Mouse (Mus musculus): ENCODE data around the gene Eif3b. TPM values are rescaled to one million over a fixed set of nuclear protein-coding genes. Genes with fewer than 3 reads are reported as not detected.

Eif3b gene
- polyA plus RNA-seq, 2 experiments: 119 to 145 TPM

DNA sequence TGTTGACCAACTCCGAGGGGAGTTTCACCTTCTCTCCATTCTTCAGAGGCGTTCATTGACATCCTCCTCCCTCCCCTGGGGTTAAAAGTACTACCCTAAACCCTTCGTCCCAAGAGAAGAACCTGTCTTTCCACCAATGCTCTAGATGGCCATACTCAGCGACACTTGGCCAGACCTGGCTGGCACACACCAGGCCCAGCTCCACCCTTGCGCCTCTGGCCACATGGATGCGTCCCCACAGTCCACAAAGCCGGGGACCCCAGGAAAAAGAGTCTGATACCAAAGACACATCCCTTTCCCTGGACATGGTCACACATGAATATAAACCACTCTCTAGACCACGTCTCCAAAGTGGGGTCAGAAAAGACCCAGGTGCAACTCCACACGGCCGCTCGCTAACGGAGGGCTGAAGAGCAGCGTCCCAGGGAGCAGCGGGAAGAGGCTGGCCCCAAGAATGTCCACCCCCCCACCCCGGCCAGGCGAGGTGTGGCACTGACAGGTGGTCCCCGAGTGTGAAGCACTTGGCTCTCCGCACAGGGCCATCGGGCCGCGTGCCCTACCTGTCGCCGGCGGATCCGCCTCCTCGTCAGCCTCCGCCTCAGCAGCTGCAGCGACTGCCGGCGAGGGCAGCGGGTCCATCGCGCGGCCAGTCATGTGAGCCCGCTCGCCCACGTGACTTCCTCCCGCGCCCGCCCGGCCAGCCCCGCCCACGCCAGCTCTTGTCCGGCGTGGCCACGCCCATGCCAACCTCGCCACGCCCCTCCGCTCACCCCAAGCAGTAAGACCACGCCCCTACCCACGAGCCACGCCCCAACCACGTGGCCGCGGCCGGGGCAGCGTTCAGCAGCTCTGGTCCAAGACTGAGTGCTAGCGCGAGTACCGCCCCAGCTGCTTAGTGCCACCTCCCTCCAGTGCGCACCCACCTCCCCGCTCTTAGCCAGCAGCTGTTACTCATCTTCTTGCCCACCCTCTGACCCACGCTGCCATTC, 30.2 kb upstream of the Eif3b start, which contains the start of gene Snx8:
Gene Snx8 (minus strand): TSS at position 675 of the 989 bp plus-strand sequence.
- Histone ChIP-seq H3K4me3 (replicated peaks; ENCODE audit: low read length) (peak within 1 kb of the TSS; percentile 69), H3K27ac (replicated peaks; ENCODE audit: low read depth, low read length) (no peak within 1 kb of the TSS), H3K36me3 (ENCODE audit: control insufficient read depth, insufficient read depth, low read length) (no peaks in the 10 kb centered on the region), H3K9ac (ENCODE audit: low read depth, low read length, severe bottlenecking) (peak within 1 kb of the TSS; percentile 63), H3K4me2 (replicated peaks; ENCODE audit: low read depth, low read length, severe bottlenecking) (peak within 1 kb of the TSS; percentile 96), H3K9me3 (ENCODE audit: control insufficient read depth, low read length) (no peaks in the 10 kb centered on the region), H3K4me1 (ENCODE audit: control insufficient read depth, insufficient read depth, low read length) (peaks cover 9% of the 10 kb centered on the region), H3K27me3 (ENCODE audit: control insufficient read depth, insufficient read depth, low read length) (no peaks in the 10 kb centered on the region)
- peak; percentile 91 for DNase-seq (ENCODE audit: low spot score)
- WGBS: 2% methylated on average over 43 of the region's 63 CpGs
- peak; percentile 91 for ATAC-seq (ENCODE audit: low FRiP score, low read depth)
- peak; percentile 37; the same call in 1 of the 2 replicates for TF ChIP-seq POLR2A (IDR thresholded peaks at IDR 0.05; ENCODE audit: borderline replicate concordance, extremely low read depth, insufficient read depth, insufficient read length)

GRCm38 (mm10) chr5:140389647-140390046, 29.5 kb upstream of the Eif3b start:
- Histone ChIP-seq H3K36me3 (ENCODE audit: control insufficient read depth, insufficient read depth, low read length) (no peaks in the 10 kb centered on the region), H3K4me1 (ENCODE audit: control insufficient read depth, insufficient read depth, low read length) (peaks cover 9% of the 10 kb centered on the region), H3K27ac (replicated peaks; ENCODE audit: low read depth, low read length) (no peak overlapping the region), H3K4me3 (replicated peaks; ENCODE audit: low read length) (peak overlapping the region; percentile 69), H3K9ac (ENCODE audit: low read depth, low read length, severe bottlenecking) (no peak overlapping the region), H3K9me3 (ENCODE audit: control insufficient read depth, low read length) (no peaks in the 10 kb centered on the region), H3K4me2 (replicated peaks; ENCODE audit: low read depth, low read length, severe bottlenecking) (peak overlapping the region; percentile 96), H3K27me3 (ENCODE audit: control insufficient read depth, insufficient read depth, low read length) (no peaks in the 10 kb centered on the region)
- DNase-seq (ENCODE audit: low spot score) (no peak), ATAC-seq (ENCODE audit: low FRiP score, low read depth) (no peak)
- no peak for TF ChIP-seq POLR2A (IDR thresholded peaks at IDR 0.05; ENCODE audit: borderline replicate concordance, extremely low read depth, insufficient read depth, insufficient read length)
- WGBS: 64% methylated on average over 3 of the region's 3 CpGs

DNA sequence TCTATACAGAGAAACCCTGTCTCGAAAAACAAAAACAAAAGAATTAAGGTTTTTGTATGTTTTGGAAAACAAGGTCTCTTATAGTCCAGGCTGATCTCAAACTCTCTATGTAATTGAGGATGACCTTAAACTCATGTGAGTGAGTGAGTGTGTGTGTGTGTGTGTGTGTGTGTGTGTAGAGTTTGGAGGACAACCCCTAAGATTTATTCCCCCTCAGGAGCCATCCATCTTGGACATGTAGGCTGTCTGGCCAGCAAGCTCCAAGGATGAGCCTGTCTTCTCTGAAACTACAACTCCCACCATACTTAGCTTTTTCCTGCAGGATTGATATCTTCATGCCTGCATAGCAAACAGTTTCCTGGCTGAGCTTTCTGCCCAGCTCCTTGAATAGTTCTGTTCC, 27.7 kb upstream of the Eif3b start:
- H3K9me3 ChIP-seq (ENCODE audit: control insufficient read depth, low read length): no peaks in the 10 kb centered on the region
- no peaks in the 10 kb centered on the region for H3K27me3 ChIP-seq (ENCODE audit: control insufficient read depth, insufficient read depth, low read length)
- WGBS: 72% methylated on average over 1 of the region's 1 CpGs
- H3K4me2 ChIP-seq (replicated peaks; ENCODE audit: low read depth, low read length, severe bottlenecking): no peak overlapping the region
- no peak for DNase-seq (ENCODE audit: low spot score)
- no peak overlapping the region for H3K4me3 ChIP-seq (replicated peaks; ENCODE audit: low read length)
- H3K27ac ChIP-seq (replicated peaks; ENCODE audit: low read depth, low read length): no peak overlapping the region
- TF ChIP-seq POLR2A (IDR thresholded peaks at IDR 0.05; ENCODE audit: borderline replicate concordance, extremely low read depth, insufficient read depth, insufficient read length): no peak
- H3K4me1 ChIP-seq (ENCODE audit: control insufficient read depth, insufficient read depth, low read length): peaks cover 9% of the 10 kb centered on the region
- H3K36me3 ChIP-seq (ENCODE audit: control insufficient read depth, insufficient read depth, low read length): no peaks in the 10 kb centered on the region
- no peak for ATAC-seq (ENCODE audit: low FRiP score, low read depth)
- H3K9ac ChIP-seq (ENCODE audit: low read depth, low read length, severe bottlenecking): no peak overlapping the region

GRCm38 (mm10) chr5:140391981-140392380, 27.1 kb upstream of the Eif3b start:
- Histone ChIP-seq H3K27me3 (ENCODE audit: control insufficient read depth, insufficient read depth, low read length) (no peaks in the 10 kb centered on the region), H3K4me3 (replicated peaks; ENCODE audit: low read length) (no peak overlapping the region), H3K27ac (replicated peaks; ENCODE audit: low read depth, low read length) (no peak overlapping the region), H3K36me3 (ENCODE audit: control insufficient read depth, insufficient read depth, low read length) (no peaks in the 10 kb centered on the region), H3K9ac (ENCODE audit: low read depth, low read length, severe bottlenecking) (no peak overlapping the region), H3K9me3 (ENCODE audit: control insufficient read depth, low read length) (no peaks in the 10 kb centered on the region), H3K4me2 (replicated peaks; ENCODE audit: low read depth, low read length, severe bottlenecking) (no peak overlapping the region), H3K4me1 (ENCODE audit: control insufficient read depth, insufficient read depth, low read length) (peaks cover 9% of the 10 kb centered on the region)
- DNase-seq (ENCODE audit: low spot score) (no peak), ATAC-seq (ENCODE audit: low FRiP score, low read depth) (no peak)
- WGBS: 87% methylated on average over 5 of the region's 5 CpGs
- TF ChIP-seq POLR2A (IDR thresholded peaks at IDR 0.05; ENCODE audit: borderline replicate concordance, extremely low read depth, insufficient read depth, insufficient read length): no peak

DNA sequence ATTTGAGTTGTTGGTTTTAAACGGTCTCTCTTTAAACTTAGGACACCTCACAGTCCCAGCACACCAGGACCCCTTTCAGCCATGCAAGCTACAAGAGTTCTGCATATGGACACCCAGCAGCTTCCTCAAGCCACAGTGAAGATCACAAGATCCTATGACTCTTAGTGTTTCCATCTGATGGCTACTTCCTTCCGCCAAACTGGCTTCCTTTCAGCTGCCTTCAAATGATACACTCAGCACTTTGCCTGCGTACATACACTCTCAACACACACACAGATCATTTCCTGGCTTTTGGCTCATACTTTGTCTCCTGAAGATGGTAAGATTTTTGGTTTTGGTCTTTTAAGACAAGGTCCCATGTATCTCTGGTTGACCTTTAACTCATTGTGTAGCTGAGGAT, 26.4 kb upstream of the Eif3b start:
- Histone ChIP-seq H3K4me2 (replicated peaks; ENCODE audit: low read depth, low read length, severe bottlenecking) (no peak overlapping the region), H3K9me3 (ENCODE audit: control insufficient read depth, low read length) (no peaks in the 10 kb centered on the region), H3K27ac (replicated peaks; ENCODE audit: low read depth, low read length) (no peak overlapping the region), H3K4me1 (ENCODE audit: control insufficient read depth, insufficient read depth, low read length) (peaks cover 9% of the 10 kb centered on the region), H3K36me3 (ENCODE audit: control insufficient read depth, insufficient read depth, low read length) (no peaks in the 10 kb centered on the region), H3K27me3 (ENCODE audit: control insufficient read depth, insufficient read depth, low read length) (no peaks in the 10 kb centered on the region), H3K4me3 (replicated peaks; ENCODE audit: low read length) (no peak overlapping the region), H3K9ac (ENCODE audit: low read depth, low read length, severe bottlenecking) (no peak overlapping the region)
- WGBS: 88% methylated on average over 3 of the region's 3 CpGs
- DNase-seq (ENCODE audit: low spot score) (no peak), ATAC-seq (ENCODE audit: low FRiP score, low read depth) (no peak)
- TF ChIP-seq POLR2A (IDR thresholded peaks at IDR 0.05; ENCODE audit: borderline replicate concordance, extremely low read depth, insufficient read depth, insufficient read length): no peak
